Mouse (Mus musculus): ENCODE results near the gene 2310057J18Rik.
"Not testable (repeated sequence)": the region's sequence is repeated elsewhere in the genome, so short reads cannot be mapped to it uniquely, and the experiment has no call there.

Gene 2310057J18Rik

DNA sequence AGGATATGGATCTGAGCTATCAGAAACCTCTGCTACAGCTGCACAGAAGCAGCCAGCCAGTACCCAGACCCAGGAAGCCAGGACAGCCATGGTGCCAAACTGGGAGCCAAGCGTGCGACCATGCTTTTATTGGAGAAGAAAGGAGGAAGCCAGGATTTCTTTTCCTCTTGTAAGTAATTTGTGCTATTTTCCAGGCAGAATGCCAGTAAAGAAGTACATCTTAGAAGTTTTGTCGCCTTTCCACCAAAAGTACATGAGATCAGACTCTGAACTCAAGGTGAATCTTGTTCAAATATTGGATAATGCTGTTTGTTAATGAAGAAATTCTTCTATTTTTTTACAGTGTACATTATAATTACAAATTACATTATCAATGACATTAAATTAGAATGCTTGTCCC lies at the start of gene 2310057J18Rik:
2310057J18Rik (minus strand) TSS at position 101 of the 400 bp plus-strand sequence.
- no peak for DNase-seq (ENCODE audit: low read depth, low spot score)

DNA sequence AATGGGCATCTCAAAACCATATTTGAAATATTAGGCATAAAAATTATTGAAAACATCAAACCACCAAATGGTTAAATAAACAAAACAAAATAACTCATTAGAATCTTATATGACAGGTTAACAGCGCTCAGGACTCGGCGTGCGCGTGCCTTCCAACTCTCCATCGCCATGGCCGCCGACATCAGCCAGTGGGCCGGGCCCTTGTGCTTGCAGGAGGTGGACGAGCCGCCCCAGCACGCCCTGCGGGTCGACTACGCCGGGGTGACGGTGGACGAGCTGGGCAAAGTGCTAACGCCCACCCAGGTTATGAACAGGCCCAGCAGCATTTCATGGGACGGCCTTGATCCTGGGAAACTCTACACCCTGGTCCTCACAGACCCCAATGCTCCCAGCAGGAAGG lies 43.9 kb upstream of the 2310057J18Rik start:
- DNase-seq (ENCODE audit: low read depth, low spot score) = not testable (repeated sequence)

DNA sequence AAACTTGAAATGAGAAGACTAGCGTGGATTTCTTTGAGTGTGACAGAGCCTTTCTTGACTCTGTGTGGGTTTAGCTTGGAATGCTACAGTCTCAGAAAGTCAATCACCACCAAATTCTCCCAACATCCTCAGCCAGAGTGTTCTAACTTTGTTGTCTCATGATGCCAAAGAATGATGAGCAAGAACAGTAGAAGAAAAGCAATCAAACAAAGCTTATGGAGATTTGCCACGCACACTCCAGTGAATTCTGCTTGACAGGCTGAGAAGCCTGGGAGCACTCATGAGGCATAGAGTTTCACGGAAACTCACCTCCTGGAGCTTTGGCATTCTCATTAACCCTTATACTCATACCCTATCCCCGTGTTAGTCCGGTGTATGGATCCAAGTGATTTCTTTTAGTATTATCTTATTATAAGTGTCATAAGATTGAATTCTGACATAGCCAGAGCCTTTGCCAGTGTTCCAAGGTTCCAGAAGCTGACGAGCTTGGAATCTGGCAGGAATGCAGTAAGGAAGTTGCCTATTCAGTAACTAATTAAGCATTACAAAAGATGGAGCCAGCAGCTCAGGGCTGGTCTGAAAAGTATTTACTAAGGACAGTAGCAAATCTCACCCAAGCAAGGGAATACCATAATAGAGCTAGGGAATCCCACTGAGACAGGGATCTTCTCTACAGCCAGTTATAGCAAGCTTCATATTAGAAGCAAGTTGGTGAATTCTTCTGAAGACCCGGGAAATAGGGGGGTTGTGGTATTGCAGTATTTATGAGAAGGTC lies 33.6 kb upstream of the 2310057J18Rik start:
- DNase-seq (ENCODE audit: low read depth, low spot score) = no peak

DNA sequence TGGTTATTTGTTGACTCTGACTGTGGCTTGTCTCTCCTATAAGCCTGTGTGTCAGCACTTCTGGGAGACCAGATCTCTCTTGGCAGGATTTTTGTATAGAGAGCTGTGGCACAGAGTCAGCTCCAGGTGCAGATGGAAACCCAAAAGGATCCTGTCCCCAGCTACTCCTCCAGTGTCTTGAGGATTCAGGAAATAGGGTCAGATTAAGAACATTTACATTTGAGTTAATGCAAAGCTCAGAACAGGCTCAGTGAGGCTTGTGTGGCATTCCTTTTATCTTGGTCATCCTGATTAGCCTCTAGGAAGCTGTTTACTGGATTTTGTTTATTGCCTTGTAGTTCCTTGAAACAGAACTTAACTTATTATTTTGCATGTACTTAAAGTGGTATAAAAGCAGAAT lies 11.7 kb upstream of the 2310057J18Rik start:
- no peak for DNase-seq (ENCODE audit: low read depth, low spot score)

DNA sequence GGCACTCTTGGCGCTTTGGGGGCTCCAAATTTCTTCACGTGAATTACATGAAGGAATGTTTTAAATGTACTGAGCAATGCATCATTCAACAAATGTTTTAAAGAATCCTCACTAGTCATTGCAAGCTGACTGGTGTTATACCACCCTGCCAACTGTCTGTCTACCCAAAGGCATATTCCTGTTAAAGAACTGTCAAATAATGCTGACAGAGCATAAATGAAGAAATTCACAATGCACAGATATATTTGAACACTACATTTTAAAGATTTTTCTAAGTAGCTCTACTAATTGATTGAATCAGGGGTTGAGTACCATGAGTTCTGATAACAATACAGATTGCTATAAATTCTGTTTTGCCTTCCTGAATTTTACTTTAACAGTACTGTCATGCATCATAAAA lies 2.9 kb upstream of the 2310057J18Rik start:
- DNase-seq (ENCODE audit: low read depth, low spot score) = no peak

DNA sequence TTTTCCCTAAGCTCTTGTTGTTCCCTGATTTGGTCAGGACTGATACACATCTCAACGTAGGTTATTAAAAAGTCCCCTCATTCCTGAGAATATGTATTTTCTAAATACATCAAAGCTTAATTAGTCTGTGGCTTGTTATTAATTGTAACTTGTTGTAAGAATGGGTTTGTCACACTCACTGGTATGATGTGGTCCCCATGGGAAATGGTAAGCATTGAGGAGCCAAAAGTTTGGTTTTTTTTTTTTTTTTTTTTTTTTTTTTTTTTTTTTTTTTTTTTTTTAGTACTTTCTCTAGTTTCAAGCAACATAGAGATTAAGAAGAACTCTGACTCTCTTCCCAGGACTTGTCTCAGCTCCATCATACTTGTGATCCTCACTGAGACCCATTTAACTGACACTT lies 17.9 kb downstream of the 2310057J18Rik start:
- no peak for DNase-seq (ENCODE audit: low read depth, low spot score)

DNA sequence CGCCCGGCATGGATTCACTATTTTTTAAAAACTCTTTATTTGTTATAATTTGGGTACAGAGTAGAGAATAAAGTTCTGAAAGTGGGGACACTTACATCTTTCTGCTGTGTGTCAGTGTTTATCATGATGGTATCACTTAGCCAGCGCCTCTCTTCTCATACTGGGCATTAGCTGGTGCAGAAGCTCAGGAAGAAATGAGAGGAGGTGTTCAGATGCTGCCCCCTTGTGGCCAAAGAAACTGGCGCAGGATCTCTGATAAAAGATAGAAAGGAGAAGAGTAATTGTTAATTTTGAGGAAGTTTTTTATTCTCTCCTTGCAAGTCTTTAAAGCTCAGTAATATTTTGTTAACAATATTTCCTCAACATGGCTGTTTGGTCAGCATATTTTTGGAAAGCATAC lies 31.0 kb downstream of the 2310057J18Rik start:
- DNase-seq (ENCODE audit: low read depth, low spot score) = peak; percentile 13

DNA sequence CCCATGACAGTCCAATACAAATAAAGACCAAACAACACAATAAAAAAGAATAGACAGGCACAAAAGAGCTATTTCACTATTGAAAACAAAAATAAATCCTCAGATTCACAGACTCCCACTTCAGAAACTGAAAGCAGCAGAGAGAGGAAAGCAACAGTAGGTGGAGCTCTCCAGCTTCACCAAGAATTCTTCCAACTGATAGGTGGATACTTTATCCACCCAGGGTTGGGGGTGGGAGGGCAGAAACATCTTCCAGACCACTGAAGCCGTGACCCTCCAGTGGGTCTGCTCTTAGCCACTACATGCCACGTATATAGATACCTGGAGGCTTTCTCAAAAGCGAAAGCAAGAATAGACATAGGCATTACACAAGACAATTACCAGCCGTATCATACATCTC lies 31.6 kb downstream of the 2310057J18Rik start:
- no peak for DNase-seq (ENCODE audit: low read depth, low spot score)
